In the genomic region with DNA sequence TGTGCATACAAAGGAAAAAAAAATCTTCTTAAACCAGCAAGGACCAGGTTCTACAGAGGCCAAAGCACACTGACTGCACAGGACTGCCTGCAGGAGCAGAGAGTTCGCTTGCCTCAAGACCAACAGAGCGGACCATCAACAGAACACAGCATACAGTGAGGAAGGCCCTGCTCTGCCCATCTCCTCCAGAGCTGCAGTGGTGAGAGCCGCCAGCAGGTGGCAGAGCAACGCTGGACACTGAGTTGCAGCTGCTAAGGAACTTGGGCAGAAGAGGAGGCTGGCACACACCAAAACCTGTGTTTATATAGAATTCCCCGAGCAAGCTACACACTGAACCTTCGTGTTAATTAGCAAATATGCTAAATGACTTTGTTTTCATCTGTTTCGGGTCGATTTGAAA, we compare ENCODE assay signal across 8 mouse cellular contexts. TPM values are rescaled to one million over a fixed set of nuclear protein-coding genes. Genes with fewer than 3 reads are reported as not detected.
DNase-seq lines count a peak whose midpoint lies in the region; ATAC-seq lines count a peak whose summit lies in the region.

No protein-coding gene starts in this region.

- 28% methylated on average over 8 of the region's 8 CpGs for WGBS in intestine, embryonic 14.5 days

- H3K9ac ChIP-seq in intestine, embryonic 14.5 days (ENCODE audit: low read length) = no peak overlapping the region

- H3K36me3 ChIP-seq in intestine, embryonic 14.5 days (ENCODE audit: control insufficient read depth, insufficient read depth, low read length) = peaks cover 66% of the 10 kb centered on the region

- H3K4me3 ChIP-seq in intestine, embryonic 14.5 days (ENCODE audit: low read depth, low read length) = no peak overlapping the region

- no peak overlapping the region for H3K4me2 ChIP-seq in intestine, embryonic 14.5 days (ENCODE audit: low read length)

- no peak overlapping the region for H3K27ac ChIP-seq in intestine, embryonic 14.5 days (ENCODE audit: low read depth)

- H3K4me1 ChIP-seq in intestine, embryonic 14.5 days (replicated peaks; ENCODE audit: control insufficient read depth, insufficient read depth, low read length) = no peaks in the 10 kb centered on the region

- DNase-seq in ZHBTc4 (ENCODE audit: low read depth, low spot score) = peak; percentile 82
- DNase-seq in cerebellum, postnatal 25 days = peak; percentile 83 to 91
- DNase-seq in frontal cortex, postnatal 36 days (ENCODE audit: low spot score in 2 of 2) = peak; percentile 89 to 90
- peak; percentile 93 for DNase-seq in intestine, embryonic 14.5 days (ENCODE audit: low spot score)
- DNase-seq in left cerebral cortex, adult 8-10 months (ENCODE audit: low spot score in 2 of 2) = peak; percentile 55 to 92
- peak; percentile 91 for DNase-seq in right cerebral cortex, postnatal 14 days
- DNase-seq in urinary bladder, postnatal 14 days (ENCODE audit: low spot score) = peak; percentile 85

- H3K27me3 ChIP-seq in intestine, embryonic 14.5 days (replicated peaks; ENCODE audit: control insufficient read depth, insufficient read depth, low read length) = no peaks in the 10 kb centered on the region

- ATAC-seq in intestine, embryonic 14.5 days (replicated peaks; ENCODE audit: low FRiP score, low TSS enrichment, low read depth) = peak; percentile 65
- ATAC-seq in megakaryocyte-erythroid progenitor cell, adult 5-6 weeks (replicated peaks; ENCODE audit: low FRiP score, low TSS enrichment, poor library complexity, severe bottlenecking) = peak; percentile 98

- H3K9me3 ChIP-seq in intestine, embryonic 14.5 days (ENCODE audit: control insufficient read depth, low read length) = no peaks in the 10 kb centered on the region

RNA-seq across cellular contexts. Expression of gene Cldn22, which starts 42.8 kb away (rescaled TPM):
- polyA plus RNA-seq in intestine, embryonic 14.5 days (2014; fragmentation: Nextera tagmentation; extraction: Ambion mirVana) = not detected in 2 replicates
- total RNA-seq in left cerebral cortex, adult 8-10 months (2022) = 1 to 10 TPM in 3 of 4 experiments, under 1 TPM in 1; 0.39 to 2.4 (median 1.5) TPM
- total RNA-seq in megakaryocyte-erythroid progenitor cell, adult 5-6 weeks (2014; fragmentation: Nextera tagmentation) = not detected in 2 replicates
- total RNA-seq in megakaryocyte-erythroid progenitor cell, adult 5-6 weeks (2017) = not detected in 2 replicates

RNA-seq across cellular contexts. Expression of gene Cldn24, which starts 45.1 kb away (rescaled TPM):
- polyA plus RNA-seq in intestine, embryonic 14.5 days (2014; fragmentation: Nextera tagmentation; extraction: Ambion mirVana) = not detected in 2 replicates
- total RNA-seq in left cerebral cortex, adult 8-10 months (2022) = not detected
- total RNA-seq in megakaryocyte-erythroid progenitor cell, adult 5-6 weeks (2014; fragmentation: Nextera tagmentation) = not detected in 2 replicates
- not detected in 2 replicates for total RNA-seq in megakaryocyte-erythroid progenitor cell, adult 5-6 weeks (2017)
